Mouse (Mus musculus): ENCODE measurements around the gene Unc5c.

GRCm38 (mm10) chr3:141660065-141661062, 195.3 kb downstream of the Unc5c start:
- TF ChIP-seq EP300 (IDR thresholded peaks at IDR 0.05; ENCODE audit: low read depth) (no peak), CTCF (IDR thresholded peaks at IDR 0.05; ENCODE audit: low read depth) (no peak)
